Mouse (Mus musculus) neural tube, embryonic 11.5 days (tissue): ENCODE data around the gene Wdr6. TPM values are rescaled to one million over a fixed set of nuclear protein-coding genes. Genes with fewer than 3 reads are reported as not detected.

Experiments used
- ATAC-seq: fragments of 200-750 bp; cut with Nextera tagmentation; 2 replicates; pipeline ENCODE4 v1.8.0; 2017; ENCODE audit warnings: moderate number of reproducible peaks, mild to moderate bottlenecking, moderate TSS enrichment, moderate library complexity; ENCODE audit not compliant: insufficient read depth, low FRiP score, low TSS enrichment
- DNase-seq: peaks from one replicate; pipeline ENCODE4 v3.0.0-alpha.2; 2015; ENCODE audit warnings: low spot score
- H3K27ac ChIP-seq: fragments of 300-500 bp; sonication (generic); 2 replicates; pipeline ENCODE4 v1.5.1; 2014; ENCODE audit warnings: low read depth, mild to moderate bottlenecking, low read length
- H3K27me3 ChIP-seq: fragments of 300-500 bp; sonication (generic); 2 replicates; pipeline ENCODE4 v1.6.1; 2014; ENCODE audit warnings: mild to moderate bottlenecking, low read length, mixed read lengths; ENCODE audit not compliant: control insufficient read depth, insufficient read depth
- H3K36me3 ChIP-seq: fragments of 300-500 bp; sonication (generic); 2 replicates; pipeline ENCODE4 v1.6.1; 2014; ENCODE audit warnings: mild to moderate bottlenecking, low read length, moderate library complexity, mixed read lengths; ENCODE audit not compliant: control insufficient read depth, insufficient read depth
- H3K4me1 ChIP-seq: fragments of 300-500 bp; sonication (generic); 2 replicates; pipeline ENCODE4 v1.6.1; 2014; ENCODE audit warnings: low read length, mixed read lengths; ENCODE audit not compliant: control insufficient read depth, insufficient read depth
- H3K4me2 ChIP-seq: fragments of 300-500 bp; sonication (generic); 2 replicates; pipeline ENCODE4 v1.6.1; 2014; ENCODE audit warnings: low read depth, mild to moderate bottlenecking, moderate library complexity
- H3K4me3 ChIP-seq: fragments of 300-500 bp; sonication (generic); 2 replicates; pipeline ENCODE4 v1.5.1; 2014; ENCODE audit warnings: low read depth, low read length
- H3K9ac ChIP-seq: fragments of 300-500 bp; sonication (generic); 2 replicates; pipeline ENCODE4 v1.6.1; 2014; ENCODE audit warnings: mild to moderate bottlenecking, low read length
- H3K9me3 ChIP-seq: fragments of 300-500 bp; sonication (generic); 2 replicates; pipeline ENCODE4 v1.6.1; 2016; ENCODE audit warnings: low read length; ENCODE audit not compliant: control insufficient read depth
- WGBS: fragments of 180-500 bp; shearing (Covaris S2); extraction: QIAGEN DNeasy Blood & Tissue Kit; methylation state at CpG from one replicate; pipeline ENCODE4 v1.1.7; 2014; 5-methylcytosine and 5-hydroxymethylcytosine counted together
- polyA plus RNA-seq: library from polyadenylated mRNA; unstranded; fragments of >200 nt; fragmentation: Nextera tagmentation; extraction: Ambion mirVana; gene quantifications from 2 replicates; pipeline ENCODE4 v1.2.1, GENCODE M21; 2014

Gene Wdr6
- polyA plus RNA-seq, 1 experiment from 2014 or later, result 179 TPM

DNA sequence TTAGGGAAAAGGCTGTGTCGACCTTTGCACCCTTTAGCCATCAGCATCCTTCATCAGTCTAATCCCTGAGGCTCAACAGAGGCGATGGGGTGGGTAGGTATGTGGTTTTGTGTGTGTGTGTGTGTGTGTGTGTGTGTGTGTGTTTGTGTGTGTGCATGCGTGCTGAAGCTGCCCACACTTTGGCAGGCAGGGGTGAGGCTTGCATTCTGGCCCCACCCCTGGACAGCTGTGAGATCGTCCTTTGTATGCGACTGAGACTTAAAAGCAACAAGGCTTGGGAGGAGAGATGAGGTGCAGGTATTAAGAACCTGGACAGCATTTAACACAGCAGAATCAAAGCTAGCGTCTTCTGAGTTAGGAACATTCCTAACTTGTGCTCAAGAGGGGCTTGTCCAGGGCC lies 1.5 kb downstream of the Wdr6 start:
- no peak for DNase-seq
- no peak for ATAC-seq
- peaks cover 20% of the 10 kb centered on the region for H3K36me3 ChIP-seq
- H3K27me3 ChIP-seq, result no peaks in the 10 kb centered on the region
- H3K9me3 ChIP-seq, result no peaks in the 10 kb centered on the region
- peak overlapping the region; percentile 88 for H3K9ac ChIP-seq
- peak overlapping the region; percentile 74 for H3K4me3 ChIP-seq
- WGBS, result 67% methylated on average over 6 of the region's 6 CpGs
- H3K4me2 ChIP-seq, result peak overlapping the region; percentile 76
- no peak overlapping the region for H3K27ac ChIP-seq
- H3K4me1 ChIP-seq, result peaks cover 25% of the 10 kb centered on the region

GRCm38 (mm10) chr9:108575321-108576297 lies 2.9 kb downstream of the Wdr6 start:
- Histone ChIP-seq H3K4me3 (no peak overlapping the region), H3K9me3 (no peaks in the 10 kb centered on the region), H3K27ac (no peak overlapping the region), H3K9ac (no peak overlapping the region), H3K4me2 (peak overlapping the region; percentile 10; the same call in 1 of the 2 replicates), H3K36me3 (peaks cover 28% of the 10 kb centered on the region), H3K27me3 (no peaks in the 10 kb centered on the region), H3K4me1 (peaks cover 28% of the 10 kb centered on the region)
- ATAC-seq (no peak), DNase-seq (no peak)
- 85% methylated on average over 37 of the region's 37 CpGs for WGBS

DNA sequence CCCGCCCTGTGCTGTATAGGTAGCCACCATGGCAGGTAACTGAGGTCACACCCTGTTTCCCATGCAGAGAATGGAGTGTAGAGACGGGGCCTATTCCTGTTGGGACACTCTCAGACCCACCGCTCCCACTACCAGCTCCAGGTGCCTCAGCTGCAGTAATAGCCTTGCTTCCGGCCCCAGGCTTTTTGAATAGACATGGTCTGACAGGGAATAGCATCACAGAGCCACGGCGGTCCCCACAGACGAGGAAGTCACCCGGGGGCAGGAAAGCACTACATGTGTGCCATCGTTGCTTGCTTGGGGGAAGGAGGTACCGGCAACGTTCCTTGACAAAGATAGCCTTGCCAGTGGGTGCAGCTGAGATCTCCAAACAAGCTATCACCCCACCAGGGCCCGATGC lies 3.6 kb downstream of the Wdr6 start:
- no peak for ATAC-seq
- Histone ChIP-seq H3K4me1 (peaks cover 34% of the 10 kb centered on the region), H3K4me2 (peak overlapping the region; percentile 10; the same call in 1 of the 2 replicates), H3K27ac (no peak overlapping the region), H3K27me3 (no peaks in the 10 kb centered on the region), H3K4me3 (no peak overlapping the region), H3K36me3 (peaks cover 28% of the 10 kb centered on the region), H3K9me3 (no peaks in the 10 kb centered on the region), H3K9ac (no peak overlapping the region)
- 88% methylated on average over 12 of the region's 12 CpGs for WGBS
- DNase-seq, result no peak

- no peak overlapping the region for H3K9ac ChIP-seq
- ATAC-seq, result no peak
- no peaks in the 10 kb centered on the region for H3K9me3 ChIP-seq
- H3K4me2 ChIP-seq, result no peak overlapping the region
- WGBS, result 53% methylated on average over 26 of the region's 26 CpGs
- no peaks in the 10 kb centered on the region for H3K27me3 ChIP-seq
- no peak overlapping the region for H3K4me3 ChIP-seq
- no peak overlapping the region for H3K27ac ChIP-seq
- DNase-seq, result peak; percentile 81
- H3K36me3 ChIP-seq, result peaks cover 28% of the 10 kb centered on the region
- peaks cover 35% of the 10 kb centered on the region for H3K4me1 ChIP-seq
Measured at GRCm38 (mm10) chr9:108573774-108574690, 4.5 kb downstream of the Wdr6 start.

DNA sequence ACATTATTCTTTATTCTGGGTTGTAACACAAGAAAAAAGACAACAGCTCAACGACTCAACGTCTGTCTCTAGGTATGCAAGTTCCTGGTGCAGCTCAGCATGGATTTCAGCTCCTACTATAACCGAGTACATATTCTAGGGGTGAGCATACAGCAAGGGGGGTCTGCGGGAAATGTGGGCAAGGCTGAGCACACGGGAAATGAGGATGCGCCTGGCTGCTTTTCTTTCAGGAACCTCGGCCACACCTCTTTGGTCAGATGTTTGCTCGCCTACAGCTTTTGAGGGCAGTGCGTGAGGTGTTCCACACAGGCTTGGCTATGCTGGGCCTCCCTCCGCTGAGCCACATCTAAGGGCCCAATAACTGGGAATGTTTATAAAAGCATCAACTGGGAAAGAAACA lies 6.2 kb downstream of the Wdr6 start:
- DNase-seq (no peak), ATAC-seq (no peak)
- Histone ChIP-seq H3K4me3 (no peak overlapping the region), H3K27me3 (no peaks in the 10 kb centered on the region), H3K4me1 (peaks cover 37% of the 10 kb centered on the region), H3K36me3 (peaks cover 28% of the 10 kb centered on the region), H3K4me2 (no peak overlapping the region), H3K27ac (no peak overlapping the region), H3K9me3 (no peaks in the 10 kb centered on the region), H3K9ac (no peak overlapping the region)
- WGBS, result 91% methylated on average over 10 of the region's 10 CpGs

- H3K27ac ChIP-seq, result no peak overlapping the region
- WGBS, result 99% methylated on average over 16 of the region's 16 CpGs
- ATAC-seq (no peak), DNase-seq (no peak)
- H3K9ac ChIP-seq, result no peak overlapping the region
- peaks cover 31% of the 10 kb centered on the region for H3K4me1 ChIP-seq
- H3K36me3 ChIP-seq, result peaks cover 28% of the 10 kb centered on the region
- H3K27me3 ChIP-seq, result no peaks in the 10 kb centered on the region
- no peak overlapping the region for H3K4me3 ChIP-seq
- H3K9me3 ChIP-seq, result no peaks in the 10 kb centered on the region
- no peak overlapping the region for H3K4me2 ChIP-seq
Measured at GRCm38 (mm10) chr9:108571401-108571973, 7.1 kb downstream of the Wdr6 start.

- H3K27me3 ChIP-seq, result no peaks in the 10 kb centered on the region
- 0 out of 2 replicates have a peak overlapping the region, but pooled peaks have one; percentile 39 for H3K27ac ChIP-seq
- peak overlapping the region; percentile 68 for H3K4me3 ChIP-seq
- peak; percentile 85 for DNase-seq
- H3K4me1 ChIP-seq, result peaks cover 33% of the 10 kb centered on the region
- H3K9ac ChIP-seq, result peak overlapping the region; percentile 67
- 3% methylated on average over 40 of the region's 40 CpGs for WGBS
- H3K4me2 ChIP-seq, result peak overlapping the region; percentile 99
- peaks cover 26% of the 10 kb centered on the region for H3K36me3 ChIP-seq
- no peaks in the 10 kb centered on the region for H3K9me3 ChIP-seq
- ATAC-seq, result peak; percentile 13; the same call in 1 of the 2 replicates
Measured at GRCm38 (mm10) chr9:108570207-108570896, 8.2 kb downstream of the Wdr6 start.
